Mouse (Mus musculus) limb, embryonic 14.5 days (tissue): ENCODE measurements around the gene Slc25a43. TPM values are rescaled to one million over a fixed set of nuclear protein-coding genes. Genes with fewer than 3 reads are reported as not detected.

Experiments used
- ATAC-seq: fragments of 200-750 bp; cut with Nextera tagmentation; 2 replicates; pipeline ENCODE4 v1.8.0; 2017; ENCODE audit warnings: low read depth, moderate number of reproducible peaks, moderate TSS enrichment; ENCODE audit not compliant: low FRiP score
- DNase-seq: peaks from one replicate; pipeline ENCODE4 v3.0.0-alpha.2; 2015; ENCODE audit warnings: low spot score
- H3K27ac ChIP-seq: fragments of 300-500 bp; sonication (generic); replicated peaks from 2 replicates; pipeline ENCODE4 v1.5.1; 2014; ENCODE audit warnings: low read depth, mild to moderate bottlenecking, low read length, moderate library complexity, mixed read lengths
- H3K27me3 ChIP-seq: fragments of 300-500 bp; sonication (generic); 2 replicates; pipeline ENCODE4 v1.6.1; 2014; ENCODE audit warnings: low read length, mixed read lengths; ENCODE audit not compliant: control insufficient read depth, insufficient read depth
- H3K36me3 ChIP-seq: fragments of 300-500 bp; sonication (generic); 2 replicates; pipeline ENCODE4 v1.6.1; 2014; ENCODE audit warnings: mild to moderate bottlenecking, low read length, moderate library complexity, mixed read lengths; ENCODE audit not compliant: control insufficient read depth, insufficient read depth
- H3K4me1 ChIP-seq: fragments of 300-500 bp; sonication (generic); 2 replicates; pipeline ENCODE4 v1.6.1; 2014; ENCODE audit warnings: antibody characterized with exemption, low read length, mixed read lengths; ENCODE audit not compliant: control insufficient read depth, insufficient read depth
- H3K4me2 ChIP-seq: fragments of 300-500 bp; sonication (generic); replicated peaks from 2 replicates; pipeline ENCODE4 v1.6.1; 2014; ENCODE audit warnings: low read depth, mild to moderate bottlenecking, low read length, moderate library complexity; ENCODE audit not compliant: severe bottlenecking
- H3K4me3 ChIP-seq: fragments of 300-500 bp; sonication (generic); replicated peaks from 2 replicates; pipeline ENCODE4 v1.5.1; 2014; ENCODE audit warnings: low read length
- H3K9ac ChIP-seq: fragments of 300-500 bp; sonication (generic); 2 replicates; pipeline ENCODE4 v1.6.1; 2014; ENCODE audit warnings: mild to moderate bottlenecking, low read depth, low read length, moderate library complexity; ENCODE audit not compliant: severe bottlenecking
- H3K9me3 ChIP-seq: fragments of 300-500 bp; sonication (generic); 2 replicates; pipeline ENCODE4 v1.6.1; 2016; ENCODE audit warnings: low read length; ENCODE audit not compliant: control insufficient read depth
- POLR2A ChIP-seq: fragments of 200-500 bp; IDR thresholded peaks from 2 replicates; pipeline ENCODE4 v1.8.0; 2012; ENCODE audit warnings: inconsistent platforms, mild to moderate bottlenecking, moderate library complexity, borderline replicate concordance; ENCODE audit not compliant: insufficient read depth, insufficient read length; ENCODE audit errors: extremely low read depth
- WGBS: fragments of 180-500 bp; shearing (Covaris S2); extraction: QIAGEN DNeasy Blood & Tissue Kit; methylation state at CpG from one replicate; pipeline ENCODE4 v1.1.7; 2014; 5-methylcytosine and 5-hydroxymethylcytosine counted together
- polyA plus RNA-seq, 2 experiments: library from polyadenylated mRNA; depleted of rRNA in 1 of 2; stranded (reverse) in 1 of 2; unstranded in 1 of 2; fragments of >200 nt; fragmentation: Nextera tagmentation in 1 of 2; extraction: Ambion mirVana in 1 of 2; gene quantifications; 2 replicates each; pipeline versions ENCODE4 v1.2.1 to v1.2.3; 2012 to 2014

Slc25a43 gene
- polyA plus RNA-seq, 2 experiments, result 1.8 to 2.3 TPM

- Histone ChIP-seq H3K9ac (no peak overlapping the region), H3K9me3 (no peaks in the 10 kb centered on the region), H3K27ac (no peak overlapping the region), H3K4me2 (no peak overlapping the region), H3K36me3 (peaks cover 6% of the 10 kb centered on the region; the same call in 1 of the 2 replicates), H3K4me3 (no peak overlapping the region), H3K4me1 (no peaks in the 10 kb centered on the region), H3K27me3 (no peaks in the 10 kb centered on the region)
- no peak for TF ChIP-seq POLR2A
- ATAC-seq (no peak), DNase-seq (no peak)
- 52% methylated on average over 6 of the region's 6 CpGs for WGBS
Observed at GRCm38 (mm10) chrX:36799131-36799879, 55.8 kb downstream of the Slc25a43 start.

DNA sequence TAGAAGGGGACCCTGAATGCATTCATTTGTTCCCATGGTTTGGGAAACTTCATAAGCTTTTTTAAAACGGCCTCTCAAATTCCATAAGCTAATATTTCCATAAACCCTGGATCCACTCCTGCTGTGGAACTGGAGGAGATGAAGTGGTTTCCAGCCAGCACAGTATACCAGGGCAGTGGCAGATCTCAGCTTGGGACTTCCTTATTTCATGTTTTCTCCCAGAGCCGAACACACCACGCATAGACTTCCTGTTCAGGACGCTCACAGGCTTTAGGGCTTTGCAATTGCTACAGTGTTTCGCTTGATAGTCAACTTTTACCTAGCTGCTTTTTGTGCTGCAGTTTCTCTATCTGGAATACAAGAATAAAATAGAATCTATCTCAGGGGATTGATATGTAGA is 59.7 kb downstream of the Slc25a43 start:
- no peak overlapping the region for H3K4me2 ChIP-seq
- no peak for TF ChIP-seq POLR2A
- no peak overlapping the region for H3K4me3 ChIP-seq
- H3K27ac ChIP-seq, result no peak overlapping the region
- no peak for ATAC-seq
- H3K36me3 ChIP-seq, result peaks cover under 1% of the 10 kb centered on the region; the same call in 1 of the 2 replicates
- no peak overlapping the region for H3K9ac ChIP-seq
- no peak for DNase-seq
- H3K9me3 ChIP-seq, result no peaks in the 10 kb centered on the region
- no peaks in the 10 kb centered on the region for H3K4me1 ChIP-seq
- 79% methylated on average over 5 of the region's 5 CpGs for WGBS
- no peaks in the 10 kb centered on the region for H3K27me3 ChIP-seq

DNA sequence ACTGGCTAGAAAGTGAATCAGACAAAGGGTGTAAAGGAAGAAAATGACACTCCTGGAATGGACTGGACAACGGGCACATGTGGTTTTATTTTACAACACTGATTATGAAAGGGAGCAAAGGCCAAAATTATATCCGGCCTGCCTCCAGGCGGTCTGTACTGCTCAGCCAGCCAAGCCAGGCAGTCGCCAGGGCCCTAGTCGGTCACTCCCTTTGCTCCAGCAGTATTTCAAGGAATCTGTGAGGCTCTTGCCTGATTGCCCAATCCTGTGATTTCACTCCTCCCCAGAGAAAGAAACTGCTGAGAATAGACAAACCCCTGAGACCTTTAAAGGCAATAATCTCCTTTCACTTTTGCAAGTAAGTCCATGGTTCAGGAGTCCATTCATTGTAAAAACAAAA is 60.7 kb downstream of the Slc25a43 start:
- no peaks in the 10 kb centered on the region for H3K9me3 ChIP-seq
- WGBS, result 39% methylated on average over 5 of the region's 5 CpGs

GRCm38 (mm10) chrX:36805466-36806235 is 62.2 kb downstream of the Slc25a43 start:
- Histone ChIP-seq H3K4me2 (no peak overlapping the region), H3K27me3 (no peaks in the 10 kb centered on the region), H3K9ac (no peak overlapping the region), H3K9me3 (no peaks in the 10 kb centered on the region), H3K4me1 (no peaks in the 10 kb centered on the region), H3K36me3 (no peaks in the 10 kb centered on the region), H3K4me3 (no peak overlapping the region), H3K27ac (no peak overlapping the region)
- DNase-seq, result no peak
- no peak for TF ChIP-seq POLR2A
- no peak for ATAC-seq
- 58% methylated on average over 5 of the region's 5 CpGs for WGBS

More for the DNA sequence above, 60.7 kb downstream of the Slc25a43 start:
- TF ChIP-seq POLR2A, result no peak
- Histone ChIP-seq H3K4me2 (no peak overlapping the region), H3K4me3 (no peak overlapping the region), H3K27me3 (no peaks in the 10 kb centered on the region), H3K36me3 (no peaks in the 10 kb centered on the region), H3K27ac (no peak overlapping the region), H3K4me1 (no peaks in the 10 kb centered on the region), H3K9ac (no peak overlapping the region)
- DNase-seq, result no peak
- no peak for ATAC-seq

DNA sequence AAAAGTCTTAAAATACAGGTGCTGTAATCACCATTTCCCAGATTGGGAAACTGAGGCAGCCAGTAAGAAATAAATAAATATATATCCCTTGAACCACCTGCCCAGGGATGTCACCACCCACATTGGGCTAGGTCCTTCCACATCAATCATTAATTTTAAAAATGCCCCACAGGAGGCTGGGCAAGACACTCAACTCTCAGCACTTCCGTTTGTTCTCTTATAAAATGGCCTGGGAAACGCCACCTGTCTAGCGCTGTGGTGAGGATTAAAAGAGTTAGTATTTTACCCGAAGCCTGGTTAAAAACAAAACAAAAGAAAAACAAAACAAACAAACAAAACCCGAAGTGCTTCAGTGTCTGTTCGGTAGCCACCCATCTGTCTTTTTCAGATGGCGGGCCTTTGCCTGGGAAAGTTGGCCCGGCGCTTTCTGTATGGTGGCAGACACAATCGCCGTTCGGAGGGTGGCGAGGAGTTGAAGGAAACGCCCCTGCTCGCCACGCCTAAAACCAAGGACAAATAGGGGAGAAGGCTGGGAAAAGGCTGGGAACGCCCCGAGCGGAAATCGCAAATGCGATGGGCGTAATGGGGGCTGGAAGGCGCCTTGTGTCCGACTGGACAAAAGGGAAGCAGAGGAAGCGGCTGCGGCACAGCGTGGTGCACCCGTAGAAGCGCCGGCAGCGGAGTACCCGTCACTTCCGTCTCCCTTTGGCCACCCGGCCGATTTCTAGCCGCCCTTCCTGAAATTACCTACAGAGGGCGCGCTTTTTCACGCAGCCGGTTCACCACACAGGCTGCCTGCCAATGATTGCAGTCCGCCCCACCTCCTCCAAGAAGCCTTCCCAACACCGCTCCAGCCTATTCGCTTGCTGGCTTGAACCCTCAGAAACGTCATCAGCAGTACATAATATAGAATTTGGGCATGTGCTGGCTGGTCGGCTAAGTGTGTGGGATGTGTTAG is 64.2 kb downstream of the Slc25a43 start:
- WGBS, result 21% methylated on average over 45 of the region's 45 CpGs
- H3K9ac ChIP-seq, result peak overlapping the region; percentile 31
- no peak for TF ChIP-seq POLR2A

More for the DNA sequence above, 64.2 kb downstream of the Slc25a43 start:
- H3K4me1 ChIP-seq, result no peaks in the 10 kb centered on the region
- H3K9me3 ChIP-seq, result no peaks in the 10 kb centered on the region
- H3K27ac ChIP-seq, result peak overlapping the region; percentile 55; the same call in 1 of the 2 replicates
- DNase-seq (peak; percentile 79), ATAC-seq (peak; percentile 90)
- peak overlapping the region; percentile 49 for H3K4me2 ChIP-seq
- peak overlapping the region; percentile 39 for H3K4me3 ChIP-seq
- no peaks in the 10 kb centered on the region for H3K27me3 ChIP-seq
- H3K36me3 ChIP-seq, result no peaks in the 10 kb centered on the region
